Mouse (Mus musculus) embryonic fibroblast, embryonic 13.5 days (primary cell): ENCODE measurements around the gene Lime1. TPM values are rescaled to one million over a fixed set of nuclear protein-coding genes. Genes with fewer than 3 reads are reported as not detected.

Experiments used
- H3K27ac ChIP-seq: 2 replicates; pipeline ENCODE4 v1.5.1; 2012; ENCODE audit warnings: low read length, control low read depth, inconsistent platforms; ENCODE audit not compliant: insufficient read depth
- H3K4me1 ChIP-seq: 2 replicates; pipeline ENCODE4 v1.6.1; 2011; ENCODE audit warnings: low read length; ENCODE audit not compliant: control insufficient read depth, insufficient read depth
- H3K4me3 ChIP-seq: 2 replicates; pipeline ENCODE4 v1.5.1; 2011; ENCODE audit warnings: mild to moderate bottlenecking, control low read depth, low read length; ENCODE audit not compliant: insufficient read depth
- CTCF ChIP-seq: IDR thresholded peaks from 2 replicates; pipeline ENCODE4 v1.5.1; 2011; ENCODE audit warnings: mild to moderate bottlenecking, control low read depth, low read length, moderate library complexity, borderline replicate concordance; ENCODE audit not compliant: insufficient read depth
- POLR2A ChIP-seq: IDR thresholded peaks from 2 replicates; pipeline ENCODE4 v1.6.1; 2011; ENCODE audit warnings: low read depth, mild to moderate bottlenecking, control low read depth, low read length, moderate library complexity
- polyA plus RNA-seq: library from polyadenylated mRNA; stranded (reverse); fragments of >200 nt; gene quantifications from 2 replicates; pipeline ENCODE4 v1.2.4, GENCODE M21; 2011; ENCODE audit warnings: low read depth; ENCODE audit not compliant: missing spikeins, insufficient read length

The Lime1 gene
- polyA plus RNA-seq, 1 experiment = 6.8 TPM

DNA sequence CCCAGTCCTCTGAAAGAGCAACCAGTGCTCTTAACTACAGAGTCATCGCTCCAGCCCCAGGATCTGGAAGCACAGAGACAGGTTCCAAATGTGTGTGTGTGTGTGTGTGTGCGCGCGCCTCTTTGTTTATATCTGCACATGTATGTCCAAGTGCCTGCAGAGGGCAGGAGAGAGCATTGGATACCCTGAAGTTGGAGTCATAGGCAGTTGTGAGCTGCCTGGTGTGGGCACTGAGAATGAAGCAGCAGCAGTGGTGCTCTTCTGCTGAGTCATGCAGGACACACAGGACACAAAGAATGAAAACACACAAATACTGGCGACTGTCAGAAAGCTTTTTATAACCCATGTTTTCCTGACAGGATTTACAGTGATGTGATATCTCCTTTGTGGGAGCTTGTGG lies 9.9 kb upstream of the Lime1 start:
- TF ChIP-seq CTCF = no peak
- no peak for TF ChIP-seq POLR2A
- H3K4me3 ChIP-seq = no peak overlapping the region
- H3K4me1 ChIP-seq = no peaks in the 10 kb centered on the region; the same call in 1 of the 2 replicates
- no peak overlapping the region for H3K27ac ChIP-seq

DNA sequence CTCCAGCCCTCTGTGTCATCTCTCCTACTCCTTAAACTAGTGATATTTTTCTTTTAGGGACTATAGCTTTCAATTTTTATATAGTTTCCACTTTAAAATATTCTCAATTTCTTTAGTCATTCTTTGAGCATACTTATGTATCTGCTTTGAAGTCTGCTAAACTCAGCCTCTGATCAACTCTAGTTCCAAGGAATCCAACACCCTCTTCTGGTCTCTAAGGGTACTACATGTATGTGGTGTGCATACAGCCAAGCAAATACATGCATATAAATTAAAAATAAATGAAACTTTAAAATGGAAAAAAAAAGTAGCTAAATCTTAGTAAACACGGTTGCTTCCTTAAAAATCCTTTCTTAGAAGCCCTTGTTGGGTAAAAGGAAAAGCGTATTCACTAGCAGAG lies 4.1 kb upstream of the Lime1 start:
- no peaks in the 10 kb centered on the region for H3K4me1 ChIP-seq
- TF ChIP-seq POLR2A = no peak
- no peak for TF ChIP-seq CTCF
- no peak overlapping the region for H3K4me3 ChIP-seq
- no peak overlapping the region for H3K27ac ChIP-seq

DNA sequence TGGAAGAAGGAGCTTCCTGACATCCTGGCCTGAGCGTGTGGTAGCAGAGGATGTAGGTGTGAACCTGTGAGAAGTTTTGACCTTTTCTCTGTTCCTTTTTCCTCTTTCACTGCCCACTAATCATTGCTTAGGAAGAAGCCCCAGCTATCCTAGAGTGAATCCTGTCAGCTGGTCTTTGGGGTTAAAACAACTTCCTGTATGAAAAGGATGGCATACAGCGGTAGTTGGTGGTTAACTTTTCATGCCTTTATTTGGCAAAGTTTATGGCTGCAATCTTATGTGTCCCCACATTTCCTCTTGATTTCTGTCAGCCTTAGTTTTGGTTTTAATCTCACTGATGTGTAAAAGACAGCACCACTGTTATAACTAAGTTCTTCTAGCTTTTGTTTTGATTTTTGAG lies 2.6 kb upstream of the Lime1 start:
- no peak overlapping the region for H3K4me3 ChIP-seq
- no peaks in the 10 kb centered on the region for H3K4me1 ChIP-seq
- H3K27ac ChIP-seq = no peak overlapping the region
- TF ChIP-seq POLR2A = no peak
- no peak for TF ChIP-seq CTCF

DNA sequence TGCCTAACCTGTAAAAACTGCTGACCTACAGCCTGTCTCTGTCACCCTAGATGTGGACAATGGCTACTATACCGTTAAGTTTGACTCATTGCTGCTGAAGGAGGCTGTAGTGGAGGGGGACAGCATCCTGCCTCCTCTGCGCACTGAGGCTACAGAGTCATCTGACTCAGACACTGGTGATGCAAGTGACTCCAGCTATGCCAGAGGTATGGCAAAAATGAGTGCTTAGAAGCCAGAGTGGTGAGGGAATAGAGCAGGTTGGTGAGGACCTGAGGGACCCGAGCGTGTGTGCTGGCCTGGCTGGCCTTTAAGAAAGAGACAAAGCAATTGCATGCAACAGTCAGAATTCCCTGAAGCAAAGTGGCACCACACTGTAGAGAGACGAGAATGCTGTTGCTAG lies 1.2 kb upstream of the Lime1 start:
- H3K27ac ChIP-seq = no peak overlapping the region
- no peaks in the 10 kb centered on the region for H3K4me1 ChIP-seq
- H3K4me3 ChIP-seq = no peak overlapping the region
- TF ChIP-seq CTCF = no peak
- TF ChIP-seq POLR2A = no peak

DNA sequence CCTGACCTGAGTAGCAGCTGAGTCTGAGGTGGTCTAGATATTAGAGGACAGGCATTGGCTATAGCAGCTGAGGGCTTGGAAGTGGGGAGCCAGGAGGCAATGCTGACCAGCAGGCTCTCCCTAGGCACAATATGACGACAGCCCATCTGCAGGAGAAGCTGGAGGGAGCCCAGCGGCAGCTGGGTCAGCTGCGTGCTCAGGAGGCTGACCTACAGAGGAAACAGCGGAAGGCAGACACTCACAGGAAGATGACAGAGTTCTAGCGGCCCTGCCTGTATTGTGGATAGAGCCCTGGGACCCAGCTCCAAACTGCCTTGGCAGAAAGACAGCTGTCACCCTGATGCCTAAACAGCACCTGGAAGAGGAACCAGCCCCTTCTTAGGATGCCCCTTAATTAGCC lies 373 bp downstream of the Lime1 start:
- Histone ChIP-seq H3K4me3 (no peak overlapping the region), H3K4me1 (no peaks in the 10 kb centered on the region)
- TF ChIP-seq CTCF = no peak
- TF ChIP-seq POLR2A = no peak

DNA sequence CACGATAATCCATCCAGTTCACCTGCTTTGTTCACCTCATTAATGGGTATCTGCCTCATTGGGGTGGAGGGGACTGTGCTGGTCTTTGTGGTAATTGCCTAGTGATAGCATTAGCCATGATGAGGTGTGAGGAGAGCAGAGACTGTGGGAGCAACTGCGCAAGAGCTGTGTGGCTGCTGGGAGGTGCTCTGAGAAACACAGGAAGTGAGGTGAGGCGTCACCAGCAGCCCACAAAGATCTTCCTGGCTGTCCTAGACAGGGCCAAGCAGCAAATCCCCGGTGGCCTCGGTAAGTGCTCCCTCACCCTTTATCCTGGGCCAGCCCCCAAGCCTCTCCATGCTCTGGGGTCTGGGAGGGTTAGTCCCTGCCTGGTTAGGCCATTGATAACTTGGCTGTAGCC lies 1.2 kb downstream of the Lime1 start:
- Histone ChIP-seq H3K4me1 (no peaks in the 10 kb centered on the region), H3K4me3 (no peak overlapping the region), H3K27ac (no peak overlapping the region)
- TF ChIP-seq CTCF (no peak), POLR2A (no peak)

More for the DNA sequence above, 373 bp downstream of the Lime1 start:
- H3K27ac ChIP-seq = no peak overlapping the region

DNA sequence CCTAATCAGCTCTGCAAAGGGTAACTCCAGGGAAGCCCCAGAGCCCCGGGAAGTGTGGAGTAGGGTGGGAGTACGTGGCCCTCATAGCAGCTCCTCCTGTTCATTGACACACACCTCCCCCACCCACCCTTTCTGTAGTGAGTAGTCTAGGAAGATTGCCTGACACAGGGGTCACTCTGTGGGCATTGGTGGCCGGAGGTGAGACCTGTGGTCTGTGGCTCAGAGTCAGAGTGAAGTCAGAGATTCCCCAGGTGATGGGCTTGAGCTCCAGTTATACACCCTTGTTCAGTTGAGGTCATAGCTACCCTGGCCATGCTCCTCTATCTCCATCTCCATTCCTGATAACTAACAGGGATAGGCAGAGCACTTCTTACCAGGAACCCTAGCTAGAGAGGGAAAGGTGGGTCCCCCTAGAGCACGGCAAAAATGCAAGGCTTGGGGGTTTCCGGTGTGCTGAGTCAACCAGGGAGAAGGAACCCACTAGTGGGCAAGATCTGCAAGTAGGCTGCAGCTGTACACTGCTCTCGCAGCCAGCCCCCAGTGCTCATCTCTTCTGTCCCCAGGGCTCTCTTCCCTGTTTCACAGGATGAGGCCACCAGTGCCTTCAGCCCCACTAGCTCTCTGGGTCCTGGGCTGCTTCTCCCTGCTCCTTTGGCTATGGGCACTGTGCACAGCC lies 1.9 kb downstream of the Lime1 start:
- no peak overlapping the region for H3K4me3 ChIP-seq
- no peaks in the 10 kb centered on the region for H3K4me1 ChIP-seq
- H3K27ac ChIP-seq = no peak overlapping the region
- TF ChIP-seq CTCF = no peak
- TF ChIP-seq POLR2A = no peak

DNA sequence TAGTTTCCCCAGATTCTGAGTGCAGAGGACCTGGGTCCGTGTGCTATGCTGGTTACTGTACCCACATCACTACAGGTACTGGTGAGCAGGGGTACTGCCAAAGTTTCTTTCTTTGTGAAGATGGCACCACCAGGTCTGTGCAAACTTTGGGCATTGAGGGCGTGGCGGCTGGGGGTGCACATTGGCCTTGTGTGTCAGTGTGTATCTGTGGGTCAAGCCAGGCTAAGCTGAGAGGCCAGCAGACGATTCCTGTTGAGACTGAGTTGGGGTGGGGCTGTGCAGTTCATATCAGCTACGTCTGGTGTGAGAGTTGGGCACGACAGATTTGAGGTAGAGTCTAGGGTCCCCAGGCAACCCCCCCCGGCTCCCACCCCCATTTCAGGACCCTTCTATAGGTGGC lies 4.6 kb downstream of the Lime1 start:
- TF ChIP-seq CTCF (no peak), POLR2A (no peak)
- Histone ChIP-seq H3K4me3 (no peak overlapping the region), H3K4me1 (no peaks in the 10 kb centered on the region), H3K27ac (no peak overlapping the region)

DNA sequence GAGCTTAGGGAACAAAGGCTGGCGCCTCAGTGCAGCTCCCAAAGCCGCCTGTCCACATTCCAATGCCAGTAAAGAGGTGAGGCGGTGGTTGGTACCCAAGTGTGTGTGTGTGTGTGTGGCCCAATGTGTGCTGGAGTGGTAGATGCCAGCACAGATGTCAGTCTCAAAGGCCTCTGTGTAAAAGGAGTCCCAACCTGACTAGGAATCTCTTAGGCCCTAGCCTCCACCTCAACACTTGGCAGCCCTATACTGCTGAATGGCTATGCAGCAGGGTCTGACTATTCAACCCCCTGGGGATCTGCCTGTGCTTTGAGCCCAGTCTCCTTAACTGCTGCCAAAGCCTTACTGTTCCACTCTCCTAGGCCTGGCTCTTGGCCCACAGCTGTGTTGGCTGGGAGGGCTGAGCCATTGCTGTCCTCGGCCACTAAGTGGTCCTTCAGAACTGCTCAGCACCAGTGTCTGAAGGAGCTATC lies 5.1 kb downstream of the Lime1 start:
- TF ChIP-seq POLR2A (no peak), CTCF (no peak)
- no peak overlapping the region for H3K27ac ChIP-seq
- H3K4me1 ChIP-seq = no peaks in the 10 kb centered on the region
- H3K4me3 ChIP-seq = no peak overlapping the region

DNA sequence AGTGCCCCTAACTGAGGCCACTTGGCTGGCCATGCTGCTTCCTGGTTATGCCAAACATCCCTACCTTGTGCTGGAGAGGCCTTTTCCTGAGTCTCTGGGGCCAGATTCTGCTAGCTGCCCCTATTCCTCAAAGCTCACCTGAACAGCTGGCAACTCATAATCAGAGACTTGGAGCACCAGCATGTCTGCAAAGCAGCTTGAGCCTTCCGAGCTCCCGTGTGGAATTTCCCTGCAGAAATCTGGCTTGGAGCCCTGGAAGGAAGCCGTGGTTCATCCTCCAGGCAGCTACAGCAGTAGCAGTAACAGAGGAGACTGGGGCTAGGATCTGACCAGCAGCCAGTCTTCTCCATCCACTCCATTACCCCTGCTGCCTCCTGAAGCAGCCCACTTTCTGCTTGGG lies 6.0 kb downstream of the Lime1 start:
- Histone ChIP-seq H3K4me1 (no peaks in the 10 kb centered on the region), H3K4me3 (no peak overlapping the region), H3K27ac (no peak overlapping the region)
- TF ChIP-seq CTCF = no peak
- TF ChIP-seq POLR2A = no peak

DNA sequence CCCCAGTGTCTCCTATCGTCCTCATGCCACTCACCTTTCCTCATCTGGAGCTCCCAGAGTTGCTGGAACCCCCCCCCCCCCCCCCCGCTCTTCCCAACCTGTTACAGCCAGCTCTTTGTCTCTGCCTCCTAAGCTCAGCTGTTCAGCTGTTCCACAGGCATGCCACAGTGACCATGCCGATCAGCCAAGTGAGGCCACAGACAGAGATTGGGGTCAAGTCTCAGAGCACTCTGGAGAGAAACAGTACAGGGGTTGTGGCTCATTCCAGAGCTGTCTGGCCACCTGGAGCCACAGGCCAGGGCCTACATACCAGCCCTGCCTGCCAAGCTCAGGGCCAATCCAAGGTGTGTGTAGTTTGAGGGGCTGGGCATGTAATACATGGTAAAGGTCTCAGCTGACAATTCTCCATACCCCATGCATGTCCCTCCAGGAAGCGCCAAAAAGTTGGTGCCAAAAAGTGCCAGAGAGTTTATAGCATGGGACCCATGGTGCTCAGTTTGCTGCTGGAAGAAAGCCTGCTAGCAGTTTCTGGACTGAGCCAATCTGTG lies 6.9 kb downstream of the Lime1 start:
- no peak overlapping the region for H3K4me3 ChIP-seq
- H3K4me1 ChIP-seq = no peaks in the 10 kb centered on the region
- H3K27ac ChIP-seq = no peak overlapping the region
- no peak for TF ChIP-seq CTCF
- no peak for TF ChIP-seq POLR2A
